Comparison of ENCODE assay signal across 15 mouse cellular contexts in genomic region chr4:83216381-83216780, GRCm38 (mm10).
"Had no signal": no experiment of that assay in that cellular context is flagged by ENCODE, and none has a peak within 500 bp of the region (broad histone marks: within the 10 kb centered on the region; RNA-seq: fewer than 3 reads in every experiment).

No protein-coding gene starts in this region.

- H3K36me3 ChIP-seq: liver, embryonic 15.5 days; midbrain, embryonic 15.5 days; neural tube, embryonic 12.5 days had no signal

- H3K4me1 ChIP-seq: liver, embryonic 15.5 days; neural tube, embryonic 12.5 days had no signal

- H3K9ac ChIP-seq: liver, embryonic 15.5 days; midbrain, embryonic 15.5 days; neural tube, embryonic 12.5 days had no signal

- H3K9me3 ChIP-seq: liver, embryonic 15.5 days; midbrain, embryonic 15.5 days; neural tube, embryonic 12.5 days had no signal

- H3K27ac ChIP-seq: layer of hippocampus, adult 2 months; liver, embryonic 15.5 days; macrophage; midbrain, embryonic 15.5 days; neural tube, embryonic 12.5 days had no signal

- H3K4me2 ChIP-seq: liver, embryonic 11.5 days; liver, embryonic 15.5 days; midbrain, embryonic 11.5 days; midbrain, embryonic 15.5 days; neural tube, embryonic 12.5 days had no signal

- H3K4me3 ChIP-seq: layer of hippocampus, adult 2 months; liver, embryonic 15.5 days; megakaryocyte, embryonic 14.5 days; midbrain, embryonic 15.5 days; neural tube, embryonic 12.5 days had no signal

- H3K27me3 ChIP-seq: liver, embryonic 15.5 days; midbrain, embryonic 15.5 days; neural tube, embryonic 12.5 days had no signal

- DNase-seq: kidney, adult 2 months; kidney, postnatal 4 days; lung, adult 2 months; right cerebral cortex, postnatal 4 days; spleen, adult 18-20 months; thymus, adult 18-20 months; thymus, postnatal 14 days had no signal
